Comparison of ENCODE assay signal across 9 mouse cellular contexts in the genomic region with DNA sequence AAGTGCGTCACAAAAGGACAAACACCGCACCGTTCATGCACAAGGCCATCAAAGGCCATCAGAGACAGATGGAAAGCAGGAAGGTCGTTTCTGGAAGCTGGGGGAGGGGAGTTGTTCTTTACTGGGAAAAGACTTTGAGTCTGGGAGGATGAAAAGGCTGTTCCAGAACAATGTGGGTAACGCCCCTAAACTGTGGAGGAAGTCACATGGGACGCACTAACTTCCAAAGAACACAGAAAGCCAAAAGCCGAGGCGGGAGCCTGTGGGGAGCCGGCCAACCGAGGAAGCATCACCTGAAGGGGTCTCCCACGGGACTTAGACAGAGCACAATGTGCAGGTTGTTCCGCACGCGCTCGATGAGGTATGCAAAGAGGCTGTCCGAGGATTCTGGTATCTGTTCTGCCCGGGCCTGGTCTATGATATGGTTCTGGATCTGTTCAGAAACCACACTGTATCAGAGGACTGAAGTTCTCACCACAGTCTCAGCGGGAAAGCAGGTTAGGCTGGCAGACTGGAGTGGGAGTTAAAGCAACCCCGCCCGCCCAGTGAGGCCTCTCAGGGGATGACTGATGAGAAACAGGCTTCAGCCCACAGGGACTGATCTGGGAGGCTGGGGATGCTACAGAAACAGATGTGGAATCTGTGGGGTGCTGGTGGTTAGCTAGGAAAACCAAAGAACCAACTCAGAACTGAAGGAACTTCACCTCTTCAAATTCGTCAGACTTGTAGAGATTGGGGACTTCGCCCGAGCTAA. TPM values are rescaled to one million over a fixed set of nuclear protein-coding genes. Genes with fewer than 3 reads are reported as not detected.
DNase-seq lines count a peak whose midpoint lies in the region; ATAC-seq and TF ChIP-seq lines count a peak whose summit lies in the region.
"Had no signal": no experiment of that assay in that cellular context is flagged by ENCODE, and none has a peak within 500 bp of the region (broad histone marks: within the 10 kb centered on the region; RNA-seq: fewer than 3 reads in every experiment).

No protein-coding gene starts in this region.

- no peak for TF ChIP-seq CTCF in kidney, adult 2 months (conservative IDR thresholded peaks at IDR 0.05; ENCODE audit: insufficient read depth, insufficient read length, low read depth, low read length)

- H3K4me1 ChIP-seq in kidney, adult 2 months (ENCODE audit: control insufficient read depth, insufficient read depth, low read length): no peaks in the 10 kb centered on the region
- peaks cover 15% of the 10 kb centered on the region for H3K4me1 ChIP-seq in kidney, embryonic 16.5 days (ENCODE audit: insufficient read depth, low read length)

- H3K4me3 ChIP-seq in kidney, adult 2 months (ENCODE audit: insufficient read depth, low read depth, low read length): 0 out of 2 replicates have a peak overlapping the region, but pooled peaks have one; percentile 4
- 0 out of 2 replicates have a peak overlapping the region, but pooled peaks have one; percentile 7 for H3K4me3 ChIP-seq in kidney, embryonic 16.5 days (ENCODE audit: low read length)

- no peak for TF ChIP-seq POLR2A in kidney, adult 2 months (IDR thresholded peaks at IDR 0.05; ENCODE audit: low read depth, low read length)

- no peak for ATAC-seq in kidney, embryonic 16.5 days (ENCODE audit: low FRiP score, low TSS enrichment)

- 51% methylated on average over 23 of the region's 23 CpGs for WGBS in kidney, adult 2 months
- WGBS in kidney, embryonic 16.5 days: 44% methylated on average over 23 of the region's 23 CpGs

- H3K9me3 ChIP-seq in kidney, embryonic 16.5 days (ENCODE audit: low read length): no peaks in the 10 kb centered on the region
- H3K9me3 ChIP-seq: G1E had no signal

- no peaks in the 10 kb centered on the region for H3K36me3 ChIP-seq in kidney, adult 2 months (ENCODE audit: control insufficient read depth, insufficient read depth, low read length)
- no peaks in the 10 kb centered on the region for H3K36me3 ChIP-seq in kidney, embryonic 16.5 days (ENCODE audit: insufficient read depth, low read length)
- H3K36me3 ChIP-seq: G1E had no signal

- H3K27me3 ChIP-seq in kidney, adult 2 months (replicated peaks; ENCODE audit: control insufficient read depth, insufficient read depth, low read length): no peaks in the 10 kb centered on the region
- no peaks in the 10 kb centered on the region for H3K27me3 ChIP-seq in kidney, embryonic 16.5 days (ENCODE audit: insufficient read depth, low read length)

- H3K27ac ChIP-seq in kidney, adult 2 months (ENCODE audit: insufficient read depth, low read depth, low read length): no peak overlapping the region
- H3K27ac ChIP-seq in kidney, embryonic 16.5 days (ENCODE audit: low read length): peak overlapping the region; percentile 22; the same call in 1 of the 2 replicates

- H3K9ac ChIP-seq in kidney, embryonic 16.5 days (replicated peaks; ENCODE audit: low read length): peak overlapping the region; percentile 36; the same call in 1 of the 2 replicates

- DNase-seq in kidney, adult 2 months: peak; percentile 41
- no peak for DNase-seq in kidney, adult 8-10 months
- peak; percentile 63 for DNase-seq in gastrocnemius, postnatal 25 days
- peak; percentile 69 for DNase-seq in lung, postnatal 25 days (ENCODE audit: low spot score)
- DNase-seq in natural killer cell, adult 2 months (ENCODE audit: low spot score in 2 of 2): no peak
- no peak for DNase-seq in adipocyte (ENCODE audit: low spot score)
- no peak for DNase-seq in layer of hippocampus, postnatal 14 days (ENCODE audit: low spot score in 2 of 2)

- peak overlapping the region; percentile 17 for H3K4me2 ChIP-seq in kidney, embryonic 16.5 days (replicated peaks; ENCODE audit: low read depth, low read length)

RNA-seq across cellular contexts. Expression of a gene that starts 38.8 kb away (rescaled TPM):
- polyA plus RNA-seq in kidney, adult 2 months (2012; rRNA removed): 8.8 and 10.5 TPM in 2 replicates
- total RNA-seq in gastrocnemius, postnatal 25 days (2021): 10 to 100 TPM; 23.9 to 27.7 TPM
- 26.0 and 31.3 TPM in 2 replicates for polyA plus RNA-seq in kidney, embryonic 16.5 days (2015; fragmentation: Nextera tagmentation; extraction: Ambion mirVana)
- 10 to 100 TPM; 41.7 to 42.8 TPM for total RNA-seq in layer of hippocampus, postnatal 14 days (2021)

RNA-seq across cellular contexts. Expression of a gene that starts 54.3 kb away (rescaled TPM):
- polyA plus RNA-seq in kidney, adult 2 months (2012; rRNA removed): 25.4 and 25.8 TPM in 2 replicates
- total RNA-seq in gastrocnemius, postnatal 25 days (2021): 1 to 10 TPM; 6.1 to 7.0 TPM
- 46.5 and 47.7 TPM in 2 replicates for polyA plus RNA-seq in kidney, embryonic 16.5 days (2015; fragmentation: Nextera tagmentation; extraction: Ambion mirVana)
- 1 to 10 TPM; 2.1 to 2.3 TPM for total RNA-seq in layer of hippocampus, postnatal 14 days (2021)

RNA-seq across cellular contexts. Expression of a gene that starts 56.9 kb away (rescaled TPM):
- 26.6 and 27.9 TPM in 2 replicates for polyA plus RNA-seq in kidney, adult 2 months (2012; rRNA removed)
- 10 to 100 TPM; 26.5 to 26.9 TPM for total RNA-seq in gastrocnemius, postnatal 25 days (2021)
- polyA plus RNA-seq in kidney, embryonic 16.5 days (2015; fragmentation: Nextera tagmentation; extraction: Ambion mirVana): 34.0 and 37.3 TPM in 2 replicates
- 10 to 100 TPM; 36.0 to 39.7 TPM for total RNA-seq in layer of hippocampus, postnatal 14 days (2021)

RNA-seq across cellular contexts. Expression of a gene that starts 57.0 kb away (rescaled TPM):
- polyA plus RNA-seq in kidney, adult 2 months (2012; rRNA removed): 251 and 317 TPM in 2 replicates
- 10 to 100 TPM; 60.4 to 65.0 TPM for total RNA-seq in gastrocnemius, postnatal 25 days (2021)
- polyA plus RNA-seq in kidney, embryonic 16.5 days (2015; fragmentation: Nextera tagmentation; extraction: Ambion mirVana): 142 and 150 TPM in 2 replicates
- 100 to 1,000 TPM in 1 of 2 experiments, 10 to 100 TPM in 1; 99.3 to 111 TPM for total RNA-seq in layer of hippocampus, postnatal 14 days (2021)

Comparison
In these comparisons a context has a peak if more than half of its experiments do, and no peak if none do; other contexts are left out.
1. DNase-seq: peak in kidney, adult 2 months (single experiment), gastrocnemius, postnatal 25 days (single experiment) and lung, postnatal 25 days (single experiment); none in kidney, adult 8-10 months (0 of 2), natural killer cell, adult 2 months (0 of 2), adipocyte (single experiment) and layer of hippocampus, postnatal 14 days (0 of 2).